Mouse (Mus musculus) neural tube, embryonic 12.5 days (tissue): Measurements from ENCODE around the gene Cacna2d3. TPM values are rescaled to one million over a fixed set of nuclear protein-coding genes. Genes with fewer than 3 reads are reported as not detected.

Source experiments
- ATAC-seq: fragments of 200-750 bp; cut with Nextera tagmentation; 2 replicates; pipeline ENCODE4 v1.8.0; 2017; ENCODE audit warnings: low read depth, mild to moderate bottlenecking, moderate TSS enrichment, moderate library complexity; ENCODE audit not compliant: low FRiP score
- H3K27ac ChIP-seq: fragments of 300-500 bp; sonication (generic); 2 replicates; pipeline ENCODE4 v1.5.1; 2016
- H3K27me3 ChIP-seq: fragments of 300-500 bp; sonication (generic); replicated peaks from 2 replicates; pipeline ENCODE4 v1.6.1; 2016; ENCODE audit warnings: mild to moderate bottlenecking
- H3K36me3 ChIP-seq: fragments of 300-500 bp; sonication (generic); 2 replicates; pipeline ENCODE4 v1.6.1; 2016; ENCODE audit warnings: mild to moderate bottlenecking
- H3K4me1 ChIP-seq: fragments of 300-500 bp; sonication (generic); 2 replicates; pipeline ENCODE4 v1.6.1; 2016
- H3K4me2 ChIP-seq: fragments of 300-500 bp; sonication (generic); replicated peaks from 2 replicates; pipeline ENCODE4 v1.6.1; 2016; ENCODE audit warnings: mild to moderate bottlenecking
- H3K4me3 ChIP-seq: fragments of 300-500 bp; sonication (generic); 2 replicates; pipeline ENCODE4 v1.5.1; 2016
- H3K9ac ChIP-seq: fragments of 300-500 bp; sonication (generic); 2 replicates; pipeline ENCODE4 v1.6.1; 2016; ENCODE audit warnings: mild to moderate bottlenecking
- H3K9me3 ChIP-seq: fragments of 300-500 bp; sonication (generic); 2 replicates; pipeline ENCODE4 v1.6.1; 2016; ENCODE audit warnings: mild to moderate bottlenecking
- WGBS: fragments of 180-500 bp; shearing (Covaris S2); methylation state at CpG from one replicate; pipeline ENCODE4 v1.1.7; 2016; 5-methylcytosine and 5-hydroxymethylcytosine counted together
- polyA plus RNA-seq: library from polyadenylated mRNA; unstranded; fragments of >200 nt; fragmentation: Nextera tagmentation; extraction: Ambion mirVana; gene quantifications from 2 replicates; pipeline ENCODE4 v1.2.1, GENCODE M21; 2016

Gene Cacna2d3
- polyA plus RNA-seq, 1 experiment from 2014 or later = 34.6 TPM

- Histone ChIP-seq H3K9me3 (no peaks in the 10 kb centered on the region), H3K4me3 (no peak overlapping the region), H3K27ac (no peak overlapping the region), H3K4me1 (peaks cover 2% of the 10 kb centered on the region; the same call in 1 of the 2 replicates), H3K27me3 (peaks cover 3% of the 10 kb centered on the region; the same call in 1 of the 2 replicates), H3K4me2 (no peak overlapping the region), H3K9ac (no peak overlapping the region), H3K36me3 (no peaks in the 10 kb centered on the region)
- 74% methylated on average over 3 of the region's 3 CpGs for whole genome bisulfite sequencing
- no peak for ATAC-seq
Measured at GRCm38 (mm10) chr14:29712621-29713020, 9.0 kb downstream of the Cacna2d3 start.

GRCm38 (mm10) chr14:29707561-29708335 lies 13.9 kb downstream of the Cacna2d3 start:
- Histone ChIP-seq H3K9ac (no peak overlapping the region), H3K27me3 (peaks cover 4% of the 10 kb centered on the region; the same call in 1 of the 2 replicates), H3K4me1 (peaks cover 3% of the 10 kb centered on the region; the same call in 1 of the 2 replicates), H3K9me3 (no peaks in the 10 kb centered on the region), H3K4me3 (no peak overlapping the region), H3K4me2 (no peak overlapping the region), H3K36me3 (no peaks in the 10 kb centered on the region), H3K27ac (no peak overlapping the region)
- WGBS = 42% methylated on average over 18 of the region's 18 CpGs
- peak; percentile 79 for ATAC-seq

- Histone ChIP-seq H3K4me3 (no peak overlapping the region), H3K36me3 (no peaks in the 10 kb centered on the region), H3K27me3 (0 out of 2 replicates have a peak, but pooled peaks cover 4% of the 10 kb centered on the region), H3K27ac (no peak overlapping the region), H3K9me3 (no peaks in the 10 kb centered on the region), H3K9ac (no peak overlapping the region), H3K4me2 (no peak overlapping the region), H3K4me1 (peaks cover 3% of the 10 kb centered on the region; the same call in 1 of the 2 replicates)
- WGBS = 83% methylated on average over 5 of the region's 5 CpGs
- no peak for ATAC-seq
Measured at GRCm38 (mm10) chr14:29702762-29703161, 18.9 kb downstream of the Cacna2d3 start.

- H3K9ac ChIP-seq = no peak overlapping the region
- H3K4me3 ChIP-seq = no peak overlapping the region
- no peak overlapping the region for H3K27ac ChIP-seq
- H3K9me3 ChIP-seq = no peaks in the 10 kb centered on the region
- no peaks in the 10 kb centered on the region for H3K36me3 ChIP-seq
- no peaks in the 10 kb centered on the region for H3K4me1 ChIP-seq
- 14% methylated on average over 3 of the region's 3 CpGs for WGBS
- no peaks in the 10 kb centered on the region for H3K27me3 ChIP-seq
- H3K4me2 ChIP-seq = no peak overlapping the region
- ATAC-seq = 0 out of 2 replicates have a peak, but pooled peaks have one; percentile 33
Measured at GRCm38 (mm10) chr14:29696131-29696530, 25.5 kb downstream of the Cacna2d3 start.

GRCm38 (mm10) chr14:29672436-29673050 lies 49.1 kb downstream of the Cacna2d3 start:
- no peak for ATAC-seq
- 0 out of 2 replicates have a peak, but pooled peaks cover 3% of the 10 kb centered on the region for H3K27me3 ChIP-seq
- H3K4me1 ChIP-seq = peaks cover 4% of the 10 kb centered on the region; the same call in 1 of the 2 replicates
- whole genome bisulfite sequencing = 50% methylated on average over 1 of the region's 1 CpGs
- no peak overlapping the region for H3K4me2 ChIP-seq
- no peak overlapping the region for H3K27ac ChIP-seq
- H3K4me3 ChIP-seq = no peak overlapping the region
- no peaks in the 10 kb centered on the region for H3K9me3 ChIP-seq
- no peaks in the 10 kb centered on the region for H3K36me3 ChIP-seq
- no peak overlapping the region for H3K9ac ChIP-seq

GRCm38 (mm10) chr14:29669826-29670225 lies 51.8 kb downstream of the Cacna2d3 start:
- H3K4me1 ChIP-seq = peaks cover 4% of the 10 kb centered on the region; the same call in 1 of the 2 replicates
- ATAC-seq = no peak
- no peaks in the 10 kb centered on the region for H3K36me3 ChIP-seq
- H3K27ac ChIP-seq = no peak overlapping the region
- H3K9ac ChIP-seq = no peak overlapping the region
- no peak overlapping the region for H3K4me2 ChIP-seq
- H3K9me3 ChIP-seq = no peaks in the 10 kb centered on the region
- 50% methylated on average over 5 of the region's 5 CpGs for WGBS
- no peak overlapping the region for H3K4me3 ChIP-seq
- 0 out of 2 replicates have a peak, but pooled peaks cover 3% of the 10 kb centered on the region for H3K27me3 ChIP-seq

GRCm38 (mm10) chr14:29657006-29657405 lies 64.7 kb downstream of the Cacna2d3 start:
- no peak overlapping the region for H3K4me2 ChIP-seq
- H3K9me3 ChIP-seq = no peaks in the 10 kb centered on the region
- H3K9ac ChIP-seq = no peak overlapping the region
- no peaks in the 10 kb centered on the region for H3K36me3 ChIP-seq
- WGBS = 58% methylated on average over 1 of the region's 1 CpGs
- H3K27me3 ChIP-seq = no peaks in the 10 kb centered on the region
- ATAC-seq = no peak
- H3K4me1 ChIP-seq = no peaks in the 10 kb centered on the region
- no peak overlapping the region for H3K27ac ChIP-seq
- H3K4me3 ChIP-seq = no peak overlapping the region

- Histone ChIP-seq H3K4me2 (no peak overlapping the region), H3K27me3 (no peaks in the 10 kb centered on the region), H3K36me3 (no peaks in the 10 kb centered on the region), H3K9me3 (no peaks in the 10 kb centered on the region), H3K4me3 (no peak overlapping the region), H3K9ac (no peak overlapping the region), H3K27ac (no peak overlapping the region), H3K4me1 (peaks cover 3% of the 10 kb centered on the region; the same call in 1 of the 2 replicates)
- 69% methylated on average over 5 of the region's 5 CpGs for WGBS
- ATAC-seq = no peak
Measured at GRCm38 (mm10) chr14:29650591-29650990, 71.1 kb downstream of the Cacna2d3 start.

- Histone ChIP-seq H3K9ac (no peak overlapping the region), H3K9me3 (no peaks in the 10 kb centered on the region), H3K4me1 (peaks cover 3% of the 10 kb centered on the region; the same call in 1 of the 2 replicates), H3K36me3 (no peaks in the 10 kb centered on the region), H3K27ac (no peak overlapping the region), H3K27me3 (no peaks in the 10 kb centered on the region), H3K4me2 (no peak overlapping the region), H3K4me3 (no peak overlapping the region)
- ATAC-seq = no peak
- 47% methylated on average over 6 of the region's 6 CpGs for WGBS
Measured at GRCm38 (mm10) chr14:29648721-29649120, 72.9 kb downstream of the Cacna2d3 start.

- H3K9ac ChIP-seq = no peak overlapping the region
- no peak overlapping the region for H3K27ac ChIP-seq
- 65% methylated on average over 11 of the region's 11 CpGs for WGBS
- H3K9me3 ChIP-seq = no peaks in the 10 kb centered on the region
- no peak for ATAC-seq
- H3K36me3 ChIP-seq = no peaks in the 10 kb centered on the region
- H3K4me1 ChIP-seq = peaks cover 3% of the 10 kb centered on the region; the same call in 1 of the 2 replicates
- H3K4me3 ChIP-seq = no peak overlapping the region
- H3K4me2 ChIP-seq = no peak overlapping the region
- H3K27me3 ChIP-seq = no peaks in the 10 kb centered on the region
Measured at GRCm38 (mm10) chr14:29645421-29645820, 76.2 kb downstream of the Cacna2d3 start.

GRCm38 (mm10) chr14:29643217-29643616 lies 78.4 kb downstream of the Cacna2d3 start:
- Histone ChIP-seq H3K36me3 (no peaks in the 10 kb centered on the region), H3K27me3 (no peaks in the 10 kb centered on the region), H3K9ac (no peak overlapping the region), H3K4me2 (no peak overlapping the region), H3K27ac (no peak overlapping the region), H3K4me1 (no peaks in the 10 kb centered on the region), H3K9me3 (no peaks in the 10 kb centered on the region), H3K4me3 (no peak overlapping the region)
- ATAC-seq = no peak
- WGBS = 79% methylated on average over 4 of the region's 4 CpGs

- Histone ChIP-seq H3K9me3 (no peaks in the 10 kb centered on the region), H3K9ac (no peak overlapping the region), H3K4me1 (no peaks in the 10 kb centered on the region), H3K36me3 (no peaks in the 10 kb centered on the region), H3K4me2 (no peak overlapping the region), H3K27me3 (no peaks in the 10 kb centered on the region), H3K4me3 (no peak overlapping the region), H3K27ac (no peak overlapping the region)
- WGBS = 64% methylated on average over 3 of the region's 3 CpGs
- ATAC-seq = no peak
Measured at GRCm38 (mm10) chr14:29639266-29639665, 82.4 kb downstream of the Cacna2d3 start.
